Mouse (Mus musculus): ENCODE data around the gene Atp8a2. TPM values are rescaled to one million over a fixed set of nuclear protein-coding genes. Genes with fewer than 3 reads are reported as not detected.
"Not testable (repeated sequence)": the region's sequence is repeated elsewhere in the genome, so short reads cannot be mapped to it uniquely, and the experiment has no call there.

The Atp8a2 gene
- polyA plus RNA-seq, 1 experiment from 2014 or later, result 13.0 TPM

- H3K9ac ChIP-seq (ENCODE audit: low read length), result no peak overlapping the region
- no peak overlapping the region for H3K4me2 ChIP-seq (ENCODE audit: low read length)
- H3K27ac ChIP-seq (ENCODE audit: low read depth, low read length), result no peak overlapping the region
- no peaks in the 10 kb centered on the region for H3K36me3 ChIP-seq (ENCODE audit: control insufficient read depth, insufficient read depth, low read length)
- DNase-seq (ENCODE audit: low spot score), result no peak
- peaks cover 3% of the 10 kb centered on the region; the same call in 1 of the 2 replicates for H3K4me1 ChIP-seq (ENCODE audit: control insufficient read depth, insufficient read depth, low read length)
- H3K4me3 ChIP-seq (ENCODE audit: low read depth, low read length), result no peak overlapping the region
- WGBS, result 79% methylated on average over 6 of the region's 6 CpGs
- no peak for ATAC-seq
- no peaks in the 10 kb centered on the region for H3K27me3 ChIP-seq (replicated peaks; ENCODE audit: control insufficient read depth, insufficient read depth, low read length)
- no peaks in the 10 kb centered on the region for H3K9me3 ChIP-seq (replicated peaks; ENCODE audit: control insufficient read depth, low read length)
These were observed 353.6 kb downstream of the Atp8a2 start for GRCm38 (mm10) chr14:59843264-59843942.

- Histone ChIP-seq H3K27me3 (replicated peaks; ENCODE audit: control insufficient read depth, insufficient read depth, low read length) (no peaks in the 10 kb centered on the region), H3K36me3 (ENCODE audit: control insufficient read depth, insufficient read depth, low read length) (no peaks in the 10 kb centered on the region), H3K9ac (ENCODE audit: low read length) (no peak overlapping the region), H3K4me3 (ENCODE audit: low read depth, low read length) (no peak overlapping the region), H3K27ac (ENCODE audit: low read depth, low read length) (no peak overlapping the region), H3K4me2 (ENCODE audit: low read length) (no peak overlapping the region), H3K4me1 (ENCODE audit: control insufficient read depth, insufficient read depth, low read length) (peaks cover 7% of the 10 kb centered on the region), H3K9me3 (replicated peaks; ENCODE audit: control insufficient read depth, low read length) (no peaks in the 10 kb centered on the region)
- no peak for DNase-seq (ENCODE audit: low spot score)
- WGBS, result 90% methylated on average over 14 of the region's 14 CpGs
- no peak for ATAC-seq
These were observed 356.8 kb downstream of the Atp8a2 start for GRCm38 (mm10) chr14:59839951-59840720.

- not testable (repeated sequence) for H3K9ac ChIP-seq (ENCODE audit: low read length); H3K27me3 ChIP-seq (replicated peaks; ENCODE audit: control insufficient read depth, insufficient read depth, low read length); H3K9me3 ChIP-seq (replicated peaks; ENCODE audit: control insufficient read depth, low read length); H3K4me2 ChIP-seq (ENCODE audit: low read length); H3K36me3 ChIP-seq (ENCODE audit: control insufficient read depth, insufficient read depth, low read length); H3K4me3 ChIP-seq (ENCODE audit: low read depth, low read length); H3K4me1 ChIP-seq (ENCODE audit: control insufficient read depth, insufficient read depth, low read length)
- peak overlapping the region; percentile 33; the same call in 1 of the 2 replicates for H3K27ac ChIP-seq (ENCODE audit: low read depth, low read length)
- WGBS, result 89% methylated on average over 1 of the region's 3 CpGs
- DNase-seq (ENCODE audit: low spot score) (peak; percentile 30), ATAC-seq (peak; percentile 94)
These were observed 358.3 kb downstream of the Atp8a2 start for GRCm38 (mm10) chr14:59838446-59839259.

- H3K4me1 ChIP-seq (ENCODE audit: control insufficient read depth, insufficient read depth, low read length); H3K9ac ChIP-seq (ENCODE audit: low read length); H3K27ac ChIP-seq (ENCODE audit: low read depth, low read length); H3K36me3 ChIP-seq (ENCODE audit: control insufficient read depth, insufficient read depth, low read length); H3K4me2 ChIP-seq (ENCODE audit: low read length); DNase-seq (ENCODE audit: low spot score); H3K4me3 ChIP-seq (ENCODE audit: low read depth, low read length); H3K27me3 ChIP-seq (replicated peaks; ENCODE audit: control insufficient read depth, insufficient read depth, low read length); H3K9me3 ChIP-seq (replicated peaks; ENCODE audit: control insufficient read depth, low read length): not testable (repeated sequence)
- ATAC-seq, result peak; percentile 94
- no CpG with 5 or more reads among the region's 3 CpGs for WGBS
These were observed 359.2 kb downstream of the Atp8a2 start for GRCm38 (mm10) chr14:59837691-59838241.

- peak; percentile 59 for DNase-seq (ENCODE audit: low spot score)
- Histone ChIP-seq H3K9me3 (replicated peaks; ENCODE audit: control insufficient read depth, low read length) (no peaks in the 10 kb centered on the region), H3K27ac (ENCODE audit: low read depth, low read length) (peak overlapping the region; percentile 70; the same call in 1 of the 2 replicates), H3K4me3 (ENCODE audit: low read depth, low read length) (no peak overlapping the region), H3K36me3 (ENCODE audit: control insufficient read depth, insufficient read depth, low read length) (no peaks in the 10 kb centered on the region), H3K4me1 (ENCODE audit: control insufficient read depth, insufficient read depth, low read length) (peaks cover 7% of the 10 kb centered on the region), H3K4me2 (ENCODE audit: low read length) (no peak overlapping the region), H3K9ac (ENCODE audit: low read length) (no peak overlapping the region), H3K27me3 (replicated peaks; ENCODE audit: control insufficient read depth, insufficient read depth, low read length) (no peaks in the 10 kb centered on the region)
- no peak for ATAC-seq
- 45% methylated on average over 10 of the region's 10 CpGs for WGBS
These were observed 360.0 kb downstream of the Atp8a2 start for GRCm38 (mm10) chr14:59836876-59837543.

- Histone ChIP-seq H3K4me3 (ENCODE audit: low read depth, low read length) (no peak overlapping the region), H3K27me3 (replicated peaks; ENCODE audit: control insufficient read depth, insufficient read depth, low read length) (no peaks in the 10 kb centered on the region), H3K4me2 (ENCODE audit: low read length) (no peak overlapping the region), H3K9ac (ENCODE audit: low read length) (no peak overlapping the region), H3K36me3 (ENCODE audit: control insufficient read depth, insufficient read depth, low read length) (no peaks in the 10 kb centered on the region), H3K27ac (ENCODE audit: low read depth, low read length) (no peak overlapping the region), H3K9me3 (replicated peaks; ENCODE audit: control insufficient read depth, low read length) (no peaks in the 10 kb centered on the region), H3K4me1 (ENCODE audit: control insufficient read depth, insufficient read depth, low read length) (no peaks in the 10 kb centered on the region)
- ATAC-seq (no peak), DNase-seq (ENCODE audit: low spot score) (no peak)
- 89% methylated on average over 5 of the region's 5 CpGs for WGBS
These were observed 367.4 kb downstream of the Atp8a2 start for GRCm38 (mm10) chr14:59829580-59829979.

- ATAC-seq, result no peak
- no peak for DNase-seq (ENCODE audit: low spot score)
- Histone ChIP-seq H3K36me3 (ENCODE audit: control insufficient read depth, insufficient read depth, low read length) (no peaks in the 10 kb centered on the region), H3K27me3 (replicated peaks; ENCODE audit: control insufficient read depth, insufficient read depth, low read length) (no peaks in the 10 kb centered on the region), H3K4me3 (ENCODE audit: low read depth, low read length) (no peak overlapping the region), H3K4me2 (ENCODE audit: low read length) (no peak overlapping the region), H3K9me3 (replicated peaks; ENCODE audit: control insufficient read depth, low read length) (no peaks in the 10 kb centered on the region), H3K9ac (ENCODE audit: low read length) (no peak overlapping the region), H3K27ac (ENCODE audit: low read depth, low read length) (no peak overlapping the region), H3K4me1 (ENCODE audit: control insufficient read depth, insufficient read depth, low read length) (no peaks in the 10 kb centered on the region)
- WGBS, result 71% methylated on average over 5 of the region's 5 CpGs
These were observed 369.6 kb downstream of the Atp8a2 start for GRCm38 (mm10) chr14:59827409-59827808.

GRCm38 (mm10) chr14:59820115-59820419 lies 376.9 kb downstream of the Atp8a2 start:
- DNase-seq (ENCODE audit: low spot score), result no peak
- 41% methylated on average over 3 of the region's 3 CpGs for WGBS

More at GRCm38 (mm10) chr14:59820115-59820419, 376.9 kb downstream of the Atp8a2 start:
- Histone ChIP-seq H3K4me1 (ENCODE audit: control insufficient read depth, insufficient read depth, low read length) (peaks cover 10% of the 10 kb centered on the region), H3K36me3 (ENCODE audit: control insufficient read depth, insufficient read depth, low read length) (no peaks in the 10 kb centered on the region), H3K9me3 (replicated peaks; ENCODE audit: control insufficient read depth, low read length) (peaks cover 3% of the 10 kb centered on the region; the same call in 1 of the 2 replicates), H3K27me3 (replicated peaks; ENCODE audit: control insufficient read depth, insufficient read depth, low read length) (no peaks in the 10 kb centered on the region), H3K4me3 (ENCODE audit: low read depth, low read length) (no peak overlapping the region), H3K9ac (ENCODE audit: low read length) (no peak overlapping the region), H3K27ac (ENCODE audit: low read depth, low read length) (no peak overlapping the region), H3K4me2 (ENCODE audit: low read length) (no peak overlapping the region)
- ATAC-seq, result no peak
